Mouse (Mus musculus) MEL (cell line): ENCODE results near the gene Moxd1. TPM values are rescaled to one million over a fixed set of nuclear protein-coding genes. Genes with fewer than 3 reads are reported as not detected.

ENCODE experiments used
- DNase-seq: peaks from one replicate; pipeline ENCODE4 v3.0.0; 2011; ENCODE audit warnings: low read depth, low spot score
- H3K27ac ChIP-seq: 2 replicates; pipeline ENCODE4 v1.5.1; 2012; ENCODE audit warnings: low read depth, mild to moderate bottlenecking, control low read depth, low read length, moderate library complexity; ENCODE audit not compliant: control insufficient read depth
- H3K27me3 ChIP-seq, 2 experiments: fragments of 150-350 bp in 1 of 2; sonication (generic) in 1 of 2; 2 replicates each; pipeline ENCODE4 v1.6.1; 2012; ENCODE audit warnings: low read length in 2 of 2, mild to moderate bottlenecking in 2 of 2, improper control_type of control experiment in 1 of 2, moderate library complexity in 1 of 2; ENCODE audit not compliant: insufficient read depth in 2 of 2, control insufficient read depth in 1 of 2
- H3K36me3 ChIP-seq, 2 experiments: 2 replicates each; pipeline ENCODE4 v1.6.1; 2012 to 2014; ENCODE audit warnings: low read length in 2 of 2, improper control_type of control experiment in 1 of 2, inconsistent platforms in 1 of 2, mild to moderate bottlenecking in 1 of 2; ENCODE audit not compliant: insufficient read depth in 2 of 2, control insufficient read depth in 1 of 2
- H3K4me1 ChIP-seq, 2 experiments: fragments of 150-350 bp in 1 of 2; sonication (generic) in 1 of 2; 2 replicates each; pipeline ENCODE4 v1.6.1; 2012; ENCODE audit warnings: low read length in 2 of 2, improper control_type of control experiment in 1 of 2, mild to moderate bottlenecking in 1 of 2; ENCODE audit not compliant: insufficient read depth in 2 of 2, control insufficient read depth in 1 of 2
- H3K4me3 ChIP-seq, 2 experiments: fragments of 150-350 bp in 1 of 2; sonication (generic) in 1 of 2; 2 replicates each; pipeline ENCODE4 v1.5.1; 2012; ENCODE audit warnings: low read depth in 2 of 2, low read length in 2 of 2, mild to moderate bottlenecking in 2 of 2, moderate library complexity in 2 of 2, control low read depth in 1 of 2, improper control_type of control experiment in 1 of 2; ENCODE audit not compliant: control insufficient read depth in 1 of 2, insufficient read depth in 1 of 2
- H3K79me2 ChIP-seq: 2 replicates; pipeline ENCODE4 v1.6.1; 2012; ENCODE audit warnings: mild to moderate bottlenecking, low read length, moderate library complexity; ENCODE audit not compliant: control insufficient read depth, poor library complexity, insufficient read depth
- H3K9ac ChIP-seq: 2 replicates; pipeline ENCODE4 v1.6.1; 2012; ENCODE audit warnings: low read depth, mild to moderate bottlenecking, control low read depth, low read length, moderate library complexity; ENCODE audit not compliant: control insufficient read depth, poor library complexity, severe bottlenecking
- H3K9me3 ChIP-seq: fragments of 150-350 bp; sonication (generic); replicated peaks from 2 replicates; pipeline ENCODE4 v1.6.1; 2012; ENCODE audit warnings: mild to moderate bottlenecking, low read length, improper control_type of control experiment, moderate library complexity; ENCODE audit not compliant: insufficient read depth
- CHD1 ChIP-seq: IDR thresholded peaks from 2 replicates; pipeline ENCODE4 v1.6.1; 2012; ENCODE audit warnings: low read depth, mild to moderate bottlenecking, inconsistent platforms, low read length, improper control_type of control experiment
- CHD2 ChIP-seq: IDR thresholded peaks from 2 replicates; pipeline ENCODE4 v1.6.1; 2011; ENCODE audit warnings: low read length, improper control_type of control experiment
- GATA1 ChIP-seq: IDR thresholded peaks from 2 replicates; pipeline ENCODE4 v1.6.1; 2011; ENCODE audit warnings: low read depth, low read length, improper control_type of control experiment
- RCOR1 ChIP-seq: IDR thresholded peaks from 2 replicates; pipeline ENCODE4 v1.6.1; 2012; ENCODE audit warnings: low read depth, mild to moderate bottlenecking, inconsistent platforms, low read length, improper control_type of control experiment
- SIN3A ChIP-seq: IDR thresholded peaks from 2 replicates; pipeline ENCODE4 v1.6.1; 2012; ENCODE audit warnings: low read length, improper control_type of control experiment, inconsistent platforms
- TCF12 ChIP-seq: IDR thresholded peaks from 2 replicates; pipeline ENCODE4 v1.6.1; 2014; ENCODE audit warnings: low read depth, mild to moderate bottlenecking, inconsistent platforms, low read length, improper control_type of control experiment, moderate library complexity
- ZKSCAN1 ChIP-seq: IDR thresholded peaks from 2 replicates; pipeline ENCODE4 v1.6.1; 2012; ENCODE audit warnings: low read depth, mild to moderate bottlenecking, inconsistent platforms, low read length, improper control_type of control experiment, moderate library complexity
- polyA plus RNA-seq, 2 experiments: library from polyadenylated mRNA; stranded (reverse) in 1 of 2; unstranded in 1 of 2; fragments of >175 nt in 1 of 2; fragments of >200 nt in 1 of 2; gene quantifications; 2 replicates each; pipeline versions ENCODE4 v1.2.1 to v1.2.4; 2012; ENCODE audit warnings: low replicate concordance in 2 of 2, low read depth in 1 of 2; ENCODE audit not compliant: insufficient read length in 2 of 2, insufficient read depth in 1 of 2, missing spikeins in 1 of 2
- total RNA-seq: library from RNA; depleted of rRNA; stranded (reverse); fragments of 300-350 nt; gene quantifications from 2 replicates; pipeline ENCODE4 v1.2.3, GENCODE M21; 2012; rRNA removed

Gene Moxd1
- total and polyA plus RNA-seq, 3 experiments = not detected

- no peaks in the 10 kb centered on the region for H3K36me3 ChIP-seq
- H3K79me2 ChIP-seq = no peaks in the 10 kb centered on the region
- H3K9me3 ChIP-seq = no peaks in the 10 kb centered on the region
- H3K27ac ChIP-seq = no peak overlapping the region
- no peak overlapping the region for H3K9ac ChIP-seq
- no peak for DNase-seq
- TF ChIP-seq TCF12 (no peak), GATA1 (no peak), SIN3A (no peak), CHD2 (no peak), ZKSCAN1 (no peak), RCOR1 (no peak), CHD1 (no peak)
- no peaks in the 10 kb centered on the region for H3K27me3 ChIP-seq
- no peaks in the 10 kb centered on the region for H3K4me1 ChIP-seq
- no peak overlapping the region for H3K4me3 ChIP-seq
Observed at GRCm38 (mm10) chr10:24343068-24343467, 119.8 kb downstream of the Moxd1 start.

Other genes with a start within 250 kb of the Moxd1 start
- gene Taar6, start 237.9 kb upstream of the Moxd1 start, total RNA-seq = not detected in 2 replicates
- not detected for gene Taar6, start 237.9 kb upstream of the Moxd1 start, polyA plus RNA-seq
- not detected in 2 replicates for gene Taar7a, start 230.0 kb upstream of the Moxd1 start, total RNA-seq
- gene Taar7a, start 230.0 kb upstream of the Moxd1 start, polyA plus RNA-seq = not detected
- gene Taar7b, start 223.6 kb upstream of the Moxd1 start, total RNA-seq = not detected in 2 replicates
- not detected for gene Taar7b, start 223.6 kb upstream of the Moxd1 start, polyA plus RNA-seq
- not detected in 2 replicates for gene Taar7d, start 196.3 kb upstream of the Moxd1 start, total RNA-seq
- gene Taar7d, start 196.3 kb upstream of the Moxd1 start, polyA plus RNA-seq = not detected
- gene Taar7e, start 185.9 kb upstream of the Moxd1 start, total RNA-seq = not detected in 2 replicates
- not detected for gene Taar7e, start 185.9 kb upstream of the Moxd1 start, polyA plus RNA-seq
- not detected in 2 replicates for gene Taar7f, start 174.0 kb upstream of the Moxd1 start, total RNA-seq
- not detected for gene Taar7f, start 174.0 kb upstream of the Moxd1 start, polyA plus RNA-seq
- gene Taar8a, start 147.0 kb upstream of the Moxd1 start, total RNA-seq = not detected in 2 replicates
- not detected for gene Taar8a, start 147.0 kb upstream of the Moxd1 start, polyA plus RNA-seq
- gene Taar8b, start 131.2 kb upstream of the Moxd1 start, total RNA-seq = not detected in 2 replicates
- not detected for gene Taar8b, start 131.2 kb upstream of the Moxd1 start, polyA plus RNA-seq
- gene Taar8c, start 121.6 kb upstream of the Moxd1 start, total RNA-seq = not detected in 2 replicates
- gene Taar8c, start 121.6 kb upstream of the Moxd1 start, polyA plus RNA-seq = not detected
- gene Taar9, start 114.0 kb upstream of the Moxd1 start, total RNA-seq = not detected in 2 replicates
- gene Taar9, start 114.0 kb upstream of the Moxd1 start, polyA plus RNA-seq = not detected
- gene Stx7, start 74.2 kb upstream of the Moxd1 start, total RNA-seq = 32.6 and 36.1 TPM in 2 replicates
- gene Stx7, start 74.2 kb upstream of the Moxd1 start, polyA plus RNA-seq = 10 to 100 TPM in 1 of 2 experiments, not detected in 1; 37.7 TPM